Mouse (Mus musculus): ENCODE measurements around the gene Gas2l2. TPM values are rescaled to one million over a fixed set of nuclear protein-coding genes. Genes with fewer than 3 reads are reported as not detected.

The Gas2l2 gene
- not detected in 3 replicates for total RNA-seq (2017)

DNA sequence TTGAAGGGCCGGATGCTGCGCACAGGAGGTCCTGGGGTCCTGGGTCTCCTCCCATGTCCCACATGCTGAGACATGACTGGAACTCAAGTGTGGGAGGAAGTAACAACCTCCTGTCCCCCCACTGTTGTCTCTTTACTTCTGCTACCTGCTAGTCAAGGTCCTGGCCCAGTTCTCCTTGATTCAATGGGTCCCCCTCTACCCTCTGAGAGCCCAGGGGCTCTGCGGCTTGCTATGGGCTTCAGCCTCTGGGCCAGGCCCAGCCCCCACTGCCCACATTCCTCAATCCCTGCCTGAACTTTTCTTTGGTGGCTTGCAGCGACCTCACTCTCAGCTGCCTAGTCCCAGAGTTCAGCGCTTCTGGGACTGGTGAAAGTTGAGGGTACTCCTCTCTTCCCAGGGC, at the start of gene Gas2l2:
Gene Gas2l2, minus strand, starts transcription at position 101 of the 400 bp plus-strand sequence.
- no peak for ATAC-seq (replicated peaks; ENCODE audit: insufficient number of reproducible peaks, low FRiP score, low TSS enrichment, poor library complexity, severe bottlenecking)

DNA sequence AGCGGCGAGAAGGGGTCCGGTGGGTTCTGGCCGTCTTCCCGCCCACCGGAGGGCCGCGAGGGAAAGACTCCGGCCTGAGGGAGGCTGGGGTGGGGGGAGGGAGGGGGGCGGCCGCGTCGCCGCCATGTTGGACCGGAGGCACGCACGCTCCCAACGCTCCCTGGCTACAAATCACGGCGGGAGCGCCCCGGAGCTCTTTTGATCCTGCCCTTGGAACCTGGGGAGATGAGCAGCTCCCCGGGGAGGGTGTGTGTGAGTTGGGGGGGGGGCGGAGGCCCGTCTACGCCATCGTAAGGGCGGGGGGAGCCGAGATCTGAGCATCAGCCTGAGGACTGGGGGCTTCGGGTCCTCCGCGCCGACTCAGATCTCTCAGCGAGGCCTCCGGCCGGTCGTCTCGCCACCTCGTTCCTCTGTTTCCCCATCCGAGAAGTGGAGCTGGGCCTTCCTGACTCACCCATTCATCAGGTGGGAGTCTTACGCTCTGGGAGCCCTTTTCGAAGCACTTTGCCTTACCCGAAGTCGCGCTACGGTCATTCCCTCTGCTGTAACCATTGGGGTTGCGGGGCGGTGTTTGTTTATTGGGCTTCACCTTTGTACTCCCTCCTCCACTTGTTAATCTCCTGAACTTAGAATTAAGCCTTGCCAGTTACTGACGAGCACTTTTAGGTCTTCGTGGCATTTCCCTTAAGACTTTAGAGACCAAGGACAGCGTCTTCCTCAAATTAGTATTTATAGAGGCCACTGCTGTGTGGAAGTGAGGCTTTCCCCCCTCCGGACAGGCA, 44.2 kb upstream of the Gas2l2 start:
- 0 out of 2 replicates have a peak, but pooled peaks have one; percentile 8 for ATAC-seq (replicated peaks; ENCODE audit: insufficient number of reproducible peaks, low FRiP score, low TSS enrichment, poor library complexity, severe bottlenecking)

DNA sequence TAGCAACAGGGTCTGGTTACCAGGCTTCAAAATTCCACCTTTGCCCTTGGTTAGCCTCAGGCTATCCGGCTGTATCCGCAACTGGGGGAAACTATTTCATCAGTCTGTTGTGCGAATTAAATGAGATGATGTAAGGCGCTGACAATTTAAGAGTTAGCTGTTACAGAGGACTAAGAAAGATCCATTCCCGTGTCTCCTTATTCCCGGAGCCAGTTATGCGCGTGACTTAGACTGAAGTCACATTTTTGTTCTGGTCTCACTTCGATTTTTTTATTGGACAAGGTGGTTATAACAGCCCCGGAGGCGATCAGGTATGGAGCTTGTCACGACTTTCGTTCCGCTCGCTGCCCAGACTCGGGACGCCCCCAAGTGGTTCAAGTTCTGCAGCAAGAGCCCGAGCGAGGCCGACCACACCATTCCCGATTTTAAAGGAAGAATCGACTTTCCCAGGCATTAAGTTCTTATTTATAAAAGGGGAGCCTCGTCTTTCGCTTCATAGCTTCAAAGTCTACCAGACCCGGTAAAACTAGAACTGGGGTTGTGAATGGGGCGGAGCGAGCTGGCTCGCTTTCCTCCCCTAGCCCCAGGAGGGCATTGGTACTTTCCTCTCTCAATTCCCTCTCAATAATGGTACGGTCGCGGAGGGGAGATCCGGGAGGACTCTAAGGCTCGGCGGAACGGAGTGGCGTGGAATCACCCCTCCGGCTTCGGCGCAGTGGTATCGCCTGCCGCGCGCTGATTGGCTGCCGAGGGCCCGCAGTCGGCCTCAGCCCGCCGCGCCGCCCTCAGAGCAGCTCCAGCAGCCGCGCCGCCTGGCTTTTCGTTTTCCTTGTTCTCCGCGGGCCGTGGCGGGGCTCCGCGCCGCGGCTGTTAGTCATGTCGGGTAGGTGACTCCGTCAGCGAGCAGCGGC, 43.3 kb upstream of the Gas2l2 start, which contains the start of gene Taf15:
Gene Taf15, plus strand, starts transcription at position 763 of the 911 bp plus-strand sequence.
- ATAC-seq (replicated peaks; ENCODE audit: insufficient number of reproducible peaks, low FRiP score, low TSS enrichment, poor library complexity, severe bottlenecking) = peak; percentile 98

DNA sequence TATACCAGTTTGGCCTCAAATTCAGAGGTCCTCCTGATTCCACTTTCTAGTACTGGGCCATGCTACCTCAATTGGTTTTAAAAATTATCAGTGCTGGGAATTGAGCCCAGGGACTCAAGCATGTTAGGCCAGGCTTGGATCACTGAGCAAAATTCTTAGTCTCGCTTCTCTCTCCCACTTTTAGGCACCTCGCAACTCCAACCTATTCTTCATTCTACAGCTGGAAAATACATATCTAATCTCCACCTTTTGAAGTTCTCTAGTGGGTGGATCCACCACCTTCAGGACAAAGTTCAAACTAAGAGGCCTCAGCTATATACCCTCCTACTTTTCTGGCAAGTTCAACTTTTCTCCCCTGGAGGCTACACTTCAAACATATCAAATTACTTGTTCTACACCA, 42.5 kb upstream of the Gas2l2 start:
- no peak for ATAC-seq (replicated peaks; ENCODE audit: insufficient number of reproducible peaks, low FRiP score, low TSS enrichment, poor library complexity, severe bottlenecking)

DNA sequence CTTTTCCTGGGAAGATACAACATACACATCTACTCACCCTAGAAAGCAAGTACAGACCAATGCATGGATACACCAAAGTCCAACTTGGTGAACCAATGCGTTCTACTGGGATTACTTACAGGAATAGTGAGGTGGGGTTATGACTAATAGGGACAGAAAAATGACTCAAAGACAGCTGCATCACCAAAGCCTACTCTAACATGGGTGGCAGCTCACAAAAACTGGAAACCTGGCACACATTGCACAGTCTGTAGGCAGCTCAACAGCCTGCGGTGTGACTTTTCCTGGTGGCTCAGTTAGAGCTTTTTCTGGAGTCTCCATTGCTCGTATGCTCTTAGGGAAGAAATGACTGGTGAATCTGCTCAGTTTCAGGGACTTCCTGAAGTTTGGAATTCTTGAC, 39.5 kb upstream of the Gas2l2 start:
- ATAC-seq (replicated peaks; ENCODE audit: insufficient number of reproducible peaks, low FRiP score, low TSS enrichment, poor library complexity, severe bottlenecking) = no peak

- ATAC-seq (replicated peaks; ENCODE audit: insufficient number of reproducible peaks, low FRiP score, low TSS enrichment, poor library complexity, severe bottlenecking) = no peak
Measured at GRCm38 (mm10) chr11:83467120-83467652, 37.9 kb upstream of the Gas2l2 start.

GRCm38 (mm10) chr11:83465976-83466375, 36.7 kb upstream of the Gas2l2 start:
- ATAC-seq (replicated peaks; ENCODE audit: insufficient number of reproducible peaks, low FRiP score, low TSS enrichment, poor library complexity, severe bottlenecking) = no peak

- no peak for ATAC-seq (replicated peaks; ENCODE audit: insufficient number of reproducible peaks, low FRiP score, low TSS enrichment, poor library complexity, severe bottlenecking)
Measured at GRCm38 (mm10) chr11:83462711-83463244, 33.5 kb upstream of the Gas2l2 start, which contains the start of gene Mmp28. TSS of gene Mmp28 (minus strand) at chr11:83463071.

GRCm38 (mm10) chr11:83461462-83462027, 32.3 kb upstream of the Gas2l2 start:
- no peak for ATAC-seq (replicated peaks; ENCODE audit: insufficient number of reproducible peaks, low FRiP score, low TSS enrichment, poor library complexity, severe bottlenecking)

- no peak for ATAC-seq (replicated peaks; ENCODE audit: insufficient number of reproducible peaks, low FRiP score, low TSS enrichment, poor library complexity, severe bottlenecking)
Measured at GRCm38 (mm10) chr11:83457912-83458601, 28.8 kb upstream of the Gas2l2 start.

DNA sequence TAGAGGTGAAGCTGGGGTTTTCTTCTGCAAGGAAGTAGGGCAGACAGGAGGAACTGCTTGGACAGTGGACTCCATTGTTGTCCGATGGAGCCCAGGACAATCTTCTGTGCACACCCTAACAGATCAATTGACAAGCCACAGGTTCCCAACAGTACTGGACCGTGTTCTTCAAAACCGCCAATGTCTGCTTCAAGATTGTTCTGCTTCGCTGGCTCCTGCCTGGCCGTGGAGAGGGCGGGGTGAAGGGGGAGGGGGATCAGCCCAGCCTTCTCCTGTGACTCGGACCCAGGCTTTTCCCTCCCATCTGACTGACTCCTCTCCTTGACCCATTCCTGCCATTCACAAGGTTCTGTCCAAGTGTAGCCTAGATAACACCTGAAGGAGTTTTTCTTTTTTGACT, 28.0 kb upstream of the Gas2l2 start:
- no peak for ATAC-seq (replicated peaks; ENCODE audit: insufficient number of reproducible peaks, low FRiP score, low TSS enrichment, poor library complexity, severe bottlenecking)

GRCm38 (mm10) chr11:83455608-83456007, 26.4 kb upstream of the Gas2l2 start:
- ATAC-seq (replicated peaks; ENCODE audit: insufficient number of reproducible peaks, low FRiP score, low TSS enrichment, poor library complexity, severe bottlenecking) = 0 out of 2 replicates have a peak, but pooled peaks have one; percentile 17

- ATAC-seq (replicated peaks; ENCODE audit: insufficient number of reproducible peaks, low FRiP score, low TSS enrichment, poor library complexity, severe bottlenecking) = no peak
Measured at GRCm38 (mm10) chr11:83454548-83454947, 25.3 kb upstream of the Gas2l2 start.

DNA sequence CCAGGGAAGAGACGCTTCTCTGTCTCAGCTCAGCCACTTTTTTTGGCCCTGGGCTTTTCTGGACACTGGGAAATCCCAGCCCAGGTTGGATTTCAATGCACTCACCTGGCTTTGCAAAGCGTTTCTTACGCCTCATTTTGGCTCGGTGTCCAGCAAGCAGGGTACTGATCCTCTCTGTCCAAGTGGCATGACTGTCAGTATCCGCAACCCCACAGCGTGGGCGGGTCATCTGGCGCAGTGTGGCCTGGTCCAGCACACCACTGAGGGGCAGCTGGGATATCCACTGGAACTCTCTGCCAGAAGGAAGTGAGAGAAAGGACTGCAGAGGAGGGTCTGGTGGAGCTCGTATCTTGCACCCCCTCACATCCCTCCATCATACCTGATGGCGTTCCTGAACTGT, 22.0 kb upstream of the Gas2l2 start:
- no peak for ATAC-seq (replicated peaks; ENCODE audit: insufficient number of reproducible peaks, low FRiP score, low TSS enrichment, poor library complexity, severe bottlenecking)

DNA sequence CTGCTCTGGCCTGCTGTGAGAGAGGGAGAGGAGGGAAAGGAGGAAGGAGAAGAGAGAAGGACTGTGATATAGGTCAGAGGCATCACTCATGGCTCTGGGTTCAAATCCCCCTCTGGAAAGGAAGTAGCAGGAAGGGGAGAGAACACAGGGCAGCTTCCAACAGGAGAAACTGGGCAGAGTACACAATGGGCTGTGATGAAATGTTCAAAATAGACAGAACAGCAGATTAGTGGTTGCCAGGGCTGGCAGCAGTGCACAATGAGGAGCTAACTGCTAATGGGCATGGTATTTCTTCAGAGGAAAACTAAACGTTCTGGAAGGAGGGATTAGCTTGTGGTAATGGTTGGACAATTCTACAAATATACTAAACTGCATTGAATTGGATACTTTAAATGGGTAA, 21.3 kb upstream of the Gas2l2 start:
- no peak for ATAC-seq (replicated peaks; ENCODE audit: insufficient number of reproducible peaks, low FRiP score, low TSS enrichment, poor library complexity, severe bottlenecking)

DNA sequence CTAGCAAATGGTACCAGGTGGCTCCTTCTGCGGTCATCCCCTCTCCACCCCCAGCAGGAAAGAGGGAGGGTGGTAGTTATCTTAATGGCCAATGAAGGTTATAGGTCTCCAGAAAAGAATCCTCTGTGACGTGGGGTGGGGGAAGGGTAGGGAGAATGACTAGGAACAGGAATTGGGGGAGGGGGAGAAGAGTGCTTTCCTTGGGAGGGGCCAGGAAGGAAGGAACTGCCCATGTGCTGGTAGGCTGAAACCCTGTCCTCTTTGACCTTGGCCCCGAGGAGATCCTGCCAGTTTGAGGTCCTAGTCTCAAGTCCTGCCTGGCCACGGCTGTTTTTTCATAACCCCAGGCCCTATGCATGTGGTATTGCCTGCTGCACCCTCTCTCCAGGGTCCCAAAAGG, 20.0 kb upstream of the Gas2l2 start:
- no peak for ATAC-seq (replicated peaks; ENCODE audit: insufficient number of reproducible peaks, low FRiP score, low TSS enrichment, poor library complexity, severe bottlenecking)

- no peak for ATAC-seq (replicated peaks; ENCODE audit: insufficient number of reproducible peaks, low FRiP score, low TSS enrichment, poor library complexity, severe bottlenecking)
Measured at GRCm38 (mm10) chr11:83448927-83449236, 19.6 kb upstream of the Gas2l2 start.

Measured in monocyte, adult 5-6 weeks (primary cell).